Mouse (Mus musculus) heart, embryonic 12.5 days (tissue): Measurements from ENCODE around the gene Vmn1r129. TPM values are rescaled to one million over a fixed set of nuclear protein-coding genes. Genes with fewer than 3 reads are reported as not detected.
"Not testable (repeated sequence)": the region's sequence is repeated elsewhere in the genome, so short reads cannot be mapped to it uniquely, and the experiment has no call there.

Source experiments
- ATAC-seq: fragments of 200-750 bp; cut with Nextera tagmentation; 2 replicates; pipeline ENCODE4 v1.8.0; 2017; ENCODE audit warnings: moderate TSS enrichment, moderate library complexity; ENCODE audit not compliant: insufficient number of reproducible peaks, low FRiP score
- H3K27ac ChIP-seq: fragments of 300-500 bp; sonication (generic); 2 replicates; pipeline ENCODE4 v1.5.1; 2016; ENCODE audit warnings: mild to moderate bottlenecking, moderate library complexity; ENCODE audit not compliant: poor library complexity, severe bottlenecking
- H3K27me3 ChIP-seq: fragments of 300-500 bp; sonication (generic); replicated peaks from 2 replicates; pipeline ENCODE4 v1.6.1; 2016; ENCODE audit warnings: mild to moderate bottlenecking, moderate library complexity
- H3K36me3 ChIP-seq: fragments of 300-500 bp; sonication (generic); 2 replicates; pipeline ENCODE4 v1.6.1; 2016; ENCODE audit warnings: mild to moderate bottlenecking, moderate library complexity
- H3K4me1 ChIP-seq: fragments of 300-500 bp; sonication (generic); replicated peaks from 2 replicates; pipeline ENCODE4 v1.6.1; 2016; ENCODE audit warnings: mild to moderate bottlenecking
- H3K4me2 ChIP-seq: fragments of 300-500 bp; sonication (generic); 2 replicates; pipeline ENCODE4 v1.6.1; 2016; ENCODE audit warnings: mild to moderate bottlenecking, moderate library complexity
- H3K4me3 ChIP-seq: fragments of 300-500 bp; sonication (generic); 2 replicates; pipeline ENCODE4 v1.5.1; 2016; ENCODE audit warnings: mild to moderate bottlenecking
- H3K9ac ChIP-seq: fragments of 300-500 bp; sonication (generic); 2 replicates; pipeline ENCODE4 v1.6.1; 2016; ENCODE audit warnings: mild to moderate bottlenecking, moderate library complexity
- H3K9me3 ChIP-seq: fragments of 300-500 bp; sonication (generic); replicated peaks from 2 replicates; pipeline ENCODE4 v1.6.1; 2016; ENCODE audit warnings: mild to moderate bottlenecking, moderate library complexity
- WGBS: fragments of 180-500 bp; shearing (Covaris S2); methylation state at CpG from one replicate; pipeline ENCODE4 v1.1.7; 2016; 5-methylcytosine and 5-hydroxymethylcytosine counted together
- polyA plus RNA-seq: library from polyadenylated mRNA; unstranded; fragments of >200 nt; fragmentation: Nextera tagmentation; extraction: Ambion mirVana; gene quantifications from 2 replicates; pipeline ENCODE4 v1.2.1, GENCODE M21; 2016

The Vmn1r129 gene
- not detected in 2 replicates for polyA plus RNA-seq

- not testable (repeated sequence) for H3K9ac ChIP-seq, H3K27ac ChIP-seq, H3K4me1 ChIP-seq, ATAC-seq, H3K4me3 ChIP-seq, H3K27me3 ChIP-seq, H3K9me3 ChIP-seq, H3K4me2 ChIP-seq, H3K36me3 ChIP-seq
- WGBS: no CpG with 5 or more reads among the region's 1 CpGs
Observed at GRCm38 (mm10) chr7:21361191-21361590, at the start of gene Vmn1r129. TSS of gene Vmn1r129 (minus strand) at chr7:21361291.

- H3K4me1 ChIP-seq, ATAC-seq, H3K9me3 ChIP-seq, H3K27ac ChIP-seq, H3K4me3 ChIP-seq, H3K9ac ChIP-seq, H3K27me3 ChIP-seq, H3K36me3 ChIP-seq, H3K4me2 ChIP-seq: not testable (repeated sequence)
- 58% methylated on average over 1 of the region's 1 CpGs for WGBS
Observed at GRCm38 (mm10) chr7:21349073-21349472, 12.0 kb downstream of the Vmn1r129 start, which contains the start of gene Vmn1r128. TSS of gene Vmn1r128 (plus strand) at chr7:21349373.

GRCm38 (mm10) chr7:21319761-21320160 is 41.3 kb downstream of the Vmn1r129 start, which contains the start of gene Vmn1r127:
TSS of gene Vmn1r127 (minus strand) at chr7:21319861.
- not testable (repeated sequence) for H3K27me3 ChIP-seq, H3K9me3 ChIP-seq, H3K4me2 ChIP-seq, ATAC-seq, H3K36me3 ChIP-seq, H3K27ac ChIP-seq, H3K4me1 ChIP-seq, H3K9ac ChIP-seq, H3K4me3 ChIP-seq
- no CpG with 5 or more reads among the region's 3 CpGs for WGBS

Other genes starting within 250 kb of the Vmn1r129 start
- not detected in 2 replicates for gene Vmn1r122, start 227.2 kb downstream of the Vmn1r129 start, polyA plus RNA-seq
- not detected in 2 replicates for gene Vmn1r123, start 199.1 kb downstream of the Vmn1r129 start, polyA plus RNA-seq
- gene Gm5157, start 170.9 kb downstream of the Vmn1r129 start, polyA plus RNA-seq: not detected in 2 replicates
- gene Vmn1r124, start 100.7 kb downstream of the Vmn1r129 start, polyA plus RNA-seq: not detected in 2 replicates
- not detected in 2 replicates for gene Vmn1r125, start 89.1 kb downstream of the Vmn1r129 start, polyA plus RNA-seq
- gene Vmn1r126, start 59.8 kb downstream of the Vmn1r129 start, polyA plus RNA-seq: not detected in 2 replicates
- not detected in 2 replicates for gene Vmn1r127, start 41.4 kb downstream of the Vmn1r129 start, polyA plus RNA-seq
- gene Vmn1r128, start 11.9 kb downstream of the Vmn1r129 start, polyA plus RNA-seq: not detected in 2 replicates
- not detected in 2 replicates for gene Gm6882, start 71.5 kb upstream of the Vmn1r129 start, polyA plus RNA-seq
- gene Vmn1r130, start 150.5 kb upstream of the Vmn1r129 start, polyA plus RNA-seq: not detected in 2 replicates
- gene Vmn1r131, start 184.8 kb upstream of the Vmn1r129 start, polyA plus RNA-seq: not detected in 2 replicates